Mouse (Mus musculus) testis, adult 10 weeks (tissue): Measurements from ENCODE around the gene Gm20661. TPM values are rescaled to one million over a fixed set of nuclear protein-coding genes. Genes with fewer than 3 reads are reported as not detected.

Source experiments
- polyA plus RNA-seq: library from polyadenylated mRNA; stranded (reverse); fragments of 350-450 nt; fragmentation: Illumina TruSeq; extraction: RNeasy Lipid Tissue Mini Kit (QIAGEN cat#74804); gene quantifications from one replicate; pipeline ENCODE4 v1.2.3, GENCODE M21; 2014; ENCODE audit warnings: low read depth, low replicate concordance

The Gm20661 gene
- polyA plus RNA-seq = not detected

GRCm38 (mm10) chr9:107982681-107983346 lies at the start of gene Gm20661:
Gm20661 (plus strand) TSS chr9:107983058.

GRCm38 (mm10) chr9:107935374-107935773 lies 47.5 kb upstream of the Gm20661 start, which contains the start of gene Camkv:
Camkv (plus strand) TSS chr9:107935674.

DNA sequence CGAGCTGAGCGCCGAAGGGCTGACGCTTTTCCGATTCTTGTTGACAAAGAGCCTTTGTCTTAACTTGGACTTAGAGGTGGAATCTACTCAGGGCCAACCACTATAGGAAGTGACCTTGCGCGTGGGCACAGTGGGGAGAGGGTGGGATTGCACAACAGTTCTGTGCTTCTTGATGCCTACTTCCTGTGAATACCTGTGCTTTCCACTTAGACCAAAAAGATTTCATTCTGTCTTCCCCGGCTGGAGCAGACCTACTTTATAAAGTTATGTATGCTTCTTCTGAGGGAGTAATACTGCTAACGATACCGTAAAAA lies 33.0 kb upstream of the Gm20661 start, which contains the start of gene Traip:
Gene Traip (plus strand): TSS at position 215 of the 314 bp plus-strand sequence.

DNA sequence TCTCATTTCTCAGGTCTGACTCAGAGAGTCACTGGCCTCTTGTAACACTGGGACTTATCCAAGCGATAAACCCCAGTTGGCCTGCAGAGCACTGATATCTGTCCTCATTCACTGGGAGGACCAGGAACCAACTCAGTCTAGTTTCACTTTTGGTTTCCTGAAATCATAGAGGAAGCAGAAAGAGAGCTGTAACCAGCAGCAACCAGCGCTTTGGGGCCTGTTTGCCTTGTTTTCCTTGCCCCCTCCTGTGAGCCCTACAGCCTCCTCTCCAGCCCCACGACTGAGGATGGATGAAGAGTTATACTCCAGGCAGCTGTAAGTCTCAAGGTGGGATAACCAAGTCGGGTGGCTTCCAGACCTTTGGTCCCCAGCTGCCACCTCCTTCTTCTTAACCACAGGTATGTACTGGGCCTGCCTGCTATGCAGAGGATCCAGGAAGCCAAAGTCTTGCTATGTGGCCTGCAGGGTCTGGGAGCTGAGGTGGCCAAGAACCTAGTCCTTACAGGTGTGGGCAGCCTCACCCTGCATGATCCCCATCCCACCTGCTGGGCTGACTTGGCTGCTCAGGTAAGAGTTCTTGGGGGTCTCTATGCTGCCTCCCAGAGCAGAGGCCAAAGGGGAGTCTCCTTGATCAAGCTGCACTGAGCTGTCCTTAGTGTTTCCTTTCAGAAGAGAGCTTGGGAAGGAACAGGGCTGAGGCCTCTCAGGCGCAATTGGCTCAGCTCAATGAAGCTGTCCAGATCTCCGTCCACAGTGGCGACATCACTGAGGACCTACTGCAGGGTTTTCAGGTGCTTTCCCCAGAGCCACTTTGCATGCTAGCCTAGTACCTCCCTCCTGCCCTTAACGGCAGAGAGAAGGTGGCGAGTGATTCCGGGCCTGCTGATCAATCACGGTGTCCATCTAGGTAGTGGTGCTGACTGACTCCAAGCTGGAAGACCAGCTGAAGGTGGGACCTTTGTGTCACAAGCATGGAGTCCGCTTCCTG lies 7.2 kb upstream of the Gm20661 start, which contains the start of gene Uba7:
Gene Uba7 (plus strand): TSS at position 107 of the 988 bp plus-strand sequence.

DNA sequence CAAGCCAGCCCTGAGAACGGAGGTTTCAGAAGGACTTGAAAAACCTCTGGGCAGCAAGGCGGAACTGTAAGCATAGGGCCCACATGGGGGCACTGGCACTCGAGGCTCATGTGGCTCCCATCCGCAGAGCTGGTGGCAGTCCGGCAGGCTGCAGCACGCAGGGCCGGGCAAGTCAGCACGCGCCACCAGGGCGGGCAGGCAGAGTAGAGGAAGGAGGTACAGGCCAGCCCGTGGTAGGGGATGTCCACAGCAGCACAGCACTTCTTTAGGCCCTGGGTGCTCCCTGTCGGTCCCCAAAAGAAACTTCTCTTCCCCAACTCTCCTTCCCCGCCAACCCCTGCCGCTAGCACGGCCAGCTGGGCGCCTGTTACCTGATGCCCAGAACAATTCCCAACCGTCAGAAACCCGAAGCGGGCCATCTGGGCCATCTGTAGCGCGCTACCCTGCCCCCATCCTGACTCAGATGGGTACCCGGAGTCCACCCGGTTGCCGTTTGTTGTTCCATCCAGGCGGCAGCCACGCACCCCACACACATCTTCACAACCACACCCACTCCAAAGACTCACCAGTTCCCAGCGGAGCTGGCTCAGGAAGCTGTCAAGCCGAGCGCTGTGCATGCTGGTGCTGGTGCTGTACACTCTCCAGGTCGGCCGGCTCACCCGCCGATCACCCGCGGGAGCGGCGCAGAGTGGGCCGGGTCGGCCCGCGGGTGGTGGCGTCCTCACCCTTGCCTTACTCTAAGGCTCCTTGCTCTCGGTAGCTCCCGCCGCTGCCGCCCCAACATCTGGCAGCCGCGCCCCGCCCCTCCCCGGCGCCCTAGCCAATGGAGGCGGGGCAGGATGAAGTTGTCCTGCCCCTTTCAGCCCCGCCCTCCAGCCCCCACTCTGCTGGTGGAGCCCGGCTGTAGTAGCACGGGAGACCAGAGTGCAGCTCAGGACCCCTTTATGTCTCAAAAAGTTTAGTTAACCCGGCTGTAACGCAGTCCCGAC lies 2.6 kb downstream of the Gm20661 start, which contains the start of gene Inka1:
Gene Inka1 (minus strand): TSS at position 749 of the 989 bp plus-strand sequence.

DNA sequence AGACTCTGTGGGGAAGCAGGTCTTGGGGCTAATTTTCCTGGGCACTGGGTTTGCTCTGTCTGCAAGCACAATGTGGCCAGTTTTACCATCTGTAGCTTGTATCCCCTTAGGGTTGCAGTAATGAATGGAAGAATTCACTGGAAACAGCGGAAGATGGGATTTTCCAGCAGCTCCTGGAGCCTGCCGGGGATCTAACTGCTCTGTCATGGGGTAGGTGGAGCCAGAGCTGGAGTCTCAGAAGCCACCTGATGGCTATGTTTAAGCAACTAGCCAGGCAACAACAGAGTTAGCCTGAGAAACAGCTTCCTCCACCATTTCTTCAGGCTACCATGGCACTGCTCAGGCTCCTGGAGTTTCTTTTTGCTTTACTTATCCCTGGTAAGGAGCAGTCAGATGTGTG lies 9.3 kb downstream of the Gm20661 start, which contains the start of gene Cdhr4:
Gene Cdhr4 (plus strand): TSS at position 301 of the 400 bp plus-strand sequence.

DNA sequence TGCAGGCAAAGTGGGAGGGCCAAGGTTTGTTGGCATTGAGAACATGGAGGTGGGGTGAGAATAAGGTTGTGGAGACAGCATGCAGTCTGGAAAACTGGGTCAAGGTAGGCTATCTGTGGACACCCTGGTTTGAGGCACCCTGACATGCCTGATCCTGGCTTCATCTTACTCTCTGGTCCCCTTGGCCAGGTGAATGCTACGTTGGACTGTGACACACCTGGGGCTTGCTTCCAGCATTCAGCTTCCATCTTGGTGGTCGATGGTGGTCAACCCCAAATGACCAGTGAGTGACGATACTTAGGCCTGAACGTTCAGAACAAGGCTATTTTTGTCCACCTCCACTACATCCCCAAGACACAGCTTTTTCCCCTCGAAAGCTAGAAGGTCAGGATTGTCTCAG lies 13.2 kb downstream of the Gm20661 start, which contains the start of gene Gm20662:
Gene Gm20662 (plus strand): TSS at position 301 of the 400 bp plus-strand sequence.

DNA sequence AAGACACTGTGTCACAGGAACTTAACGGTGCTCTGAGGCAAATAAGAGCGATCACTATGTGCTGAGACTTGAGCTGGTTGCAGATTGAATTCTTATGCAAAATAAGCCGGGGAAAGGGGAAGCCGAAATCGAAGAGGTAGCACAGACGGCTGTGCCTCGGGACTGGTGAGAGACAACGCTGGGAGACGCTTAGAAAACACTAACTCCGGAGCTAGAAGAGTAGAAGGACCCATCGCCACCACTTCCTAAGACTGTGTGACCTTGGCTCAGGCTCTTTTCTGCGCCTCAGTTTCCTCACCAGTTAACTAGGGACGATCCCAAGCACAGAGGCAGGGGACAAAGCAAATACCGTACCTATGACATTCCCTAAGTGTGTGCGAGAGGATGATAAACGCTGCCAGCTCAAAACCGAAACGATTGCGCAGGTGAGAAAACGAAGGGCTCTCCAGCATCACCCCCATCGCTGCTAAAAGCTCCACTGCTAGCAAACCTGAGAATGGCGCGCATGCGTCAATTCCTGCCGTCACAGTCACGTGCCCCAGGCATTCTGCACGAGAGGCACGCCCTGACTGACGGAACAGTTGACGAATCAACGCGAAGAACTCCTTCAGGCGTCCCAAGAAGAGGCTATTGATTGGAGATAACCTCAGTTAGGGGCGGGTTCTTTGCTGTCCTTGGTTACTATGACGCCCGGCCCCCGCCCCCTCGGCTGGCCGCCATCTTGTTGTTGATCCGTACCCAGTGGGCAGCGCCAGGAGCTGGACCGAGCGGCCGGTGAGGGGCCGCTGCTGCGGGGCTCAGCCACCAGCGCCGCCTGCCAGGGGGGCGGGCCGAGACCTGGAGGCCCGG lies 19.3 kb downstream of the Gm20661 start, which contains the start of gene Ip6k1:
Gene Ip6k1 (plus strand): TSS at position 580 of the 849 bp plus-strand sequence.

Other genes starting within 250 kb of the Gm20661 start
- 163 TPM for gene Rbm5, start 212.1 kb upstream of the Gm20661 start, polyA plus RNA-seq
- 130 TPM for gene Rbm6, start 109.8 kb upstream of the Gm20661 start, polyA plus RNA-seq
- gene Mon1a, start 94.9 kb upstream of the Gm20661 start, polyA plus RNA-seq = not detected
- 0.08 TPM for gene Mst1r, start 76.2 kb upstream of the Gm20661 start, polyA plus RNA-seq
- gene Actl11, start 54.6 kb upstream of the Gm20661 start, polyA plus RNA-seq = 69.0 TPM
- gene Camkv, start 47.4 kb upstream of the Gm20661 start, polyA plus RNA-seq = 0.48 TPM
- gene Traip, start 32.9 kb upstream of the Gm20661 start, polyA plus RNA-seq = 2.3 TPM
- gene Uba7, start 7.6 kb upstream of the Gm20661 start, polyA plus RNA-seq = not detected
- gene Inka1, start 2.8 kb downstream of the Gm20661 start, polyA plus RNA-seq = not detected
- gene Cdhr4, start 9.4 kb downstream of the Gm20661 start, polyA plus RNA-seq = 65.6 TPM
- 18.1 TPM for gene Gm20662, start 13.3 kb downstream of the Gm20661 start, polyA plus RNA-seq
- 76.6 TPM for gene Ip6k1, start 19.4 kb downstream of the Gm20661 start, polyA plus RNA-seq
- 1.0 TPM for gene Gmppb, start 66.2 kb downstream of the Gm20661 start, polyA plus RNA-seq
- gene Amigo3, start 70.1 kb downstream of the Gm20661 start, polyA plus RNA-seq = 0.10 TPM
- gene Mst1, start 97.4 kb downstream of the Gm20661 start, polyA plus RNA-seq = not detected
- gene Rnf123, start 100.3 kb downstream of the Gm20661 start, polyA plus RNA-seq = 1.8 TPM
- gene Apeh, start 111.5 kb downstream of the Gm20661 start, polyA plus RNA-seq = 6.3 TPM
- 0.27 TPM for gene Bsn, start 207.3 kb downstream of the Gm20661 start, polyA plus RNA-seq